Mouse (Mus musculus): ENCODE data around the gene Gm20662. TPM values are rescaled to one million over a fixed set of nuclear protein-coding genes. Genes with fewer than 3 reads are reported as not detected.

Gene Gm20662
- total RNA-seq (2021): 1 to 10 TPM; 6.1 to 9.5 TPM
- long read RNA-seq, experiment 1: 0 reads
- long read RNA-seq, experiment 2: 0 reads

DNA sequence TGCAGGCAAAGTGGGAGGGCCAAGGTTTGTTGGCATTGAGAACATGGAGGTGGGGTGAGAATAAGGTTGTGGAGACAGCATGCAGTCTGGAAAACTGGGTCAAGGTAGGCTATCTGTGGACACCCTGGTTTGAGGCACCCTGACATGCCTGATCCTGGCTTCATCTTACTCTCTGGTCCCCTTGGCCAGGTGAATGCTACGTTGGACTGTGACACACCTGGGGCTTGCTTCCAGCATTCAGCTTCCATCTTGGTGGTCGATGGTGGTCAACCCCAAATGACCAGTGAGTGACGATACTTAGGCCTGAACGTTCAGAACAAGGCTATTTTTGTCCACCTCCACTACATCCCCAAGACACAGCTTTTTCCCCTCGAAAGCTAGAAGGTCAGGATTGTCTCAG, at the start of gene Gm20662:
Gene Gm20662 (plus strand): TSS at position 301 of the 400 bp plus-strand sequence.
- DNase-seq (ENCODE audit: low spot score in 2 of 2): no peak

DNA sequence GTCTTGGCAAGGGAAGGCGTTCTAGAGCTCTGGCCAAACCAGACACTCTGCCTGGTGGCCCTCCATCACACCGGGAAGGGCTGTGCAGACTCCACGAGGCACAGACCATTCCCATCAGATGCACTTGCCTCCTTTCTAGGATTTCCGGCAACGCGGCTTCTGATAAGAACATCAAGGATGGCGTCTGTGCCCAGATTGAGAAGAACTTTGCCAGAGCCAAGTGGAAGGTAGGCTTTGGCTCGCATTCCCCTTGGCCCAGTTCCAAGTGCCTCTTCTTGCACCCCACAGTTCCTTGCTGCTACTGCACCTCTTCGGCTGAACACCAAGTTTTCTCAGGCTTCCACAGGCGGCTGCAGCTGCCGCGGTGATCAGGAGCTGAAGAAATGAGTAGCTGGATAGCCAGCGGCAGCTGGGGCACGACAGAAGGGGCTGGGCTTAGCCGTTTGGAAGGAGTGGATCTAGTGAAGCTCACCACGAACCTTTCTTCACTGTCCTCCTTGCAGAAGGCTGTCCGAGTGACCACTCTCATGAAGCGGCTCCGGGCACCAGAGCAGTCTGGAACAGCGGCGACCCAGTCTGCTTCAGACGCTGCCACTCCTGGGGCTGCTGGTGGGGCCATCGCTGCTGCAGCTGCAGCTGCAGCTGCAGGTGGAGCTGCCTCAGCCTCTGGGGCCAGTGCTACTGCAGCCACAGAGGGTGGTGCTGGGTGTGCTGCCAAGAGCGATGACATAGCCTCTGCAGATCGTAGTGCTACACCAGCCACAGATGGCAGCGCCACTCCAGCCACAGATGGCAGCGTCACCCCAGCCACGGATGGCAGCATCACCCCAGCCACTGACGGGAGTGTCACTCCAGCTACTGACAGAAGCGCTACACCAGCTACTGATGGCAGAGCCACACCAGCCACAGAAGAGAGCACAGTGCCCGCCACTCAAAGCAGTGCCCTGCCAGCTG, 48.6 kb upstream of the Gm20662 start:
- DNase-seq (ENCODE audit: low spot score in 2 of 2): no peak

DNA sequence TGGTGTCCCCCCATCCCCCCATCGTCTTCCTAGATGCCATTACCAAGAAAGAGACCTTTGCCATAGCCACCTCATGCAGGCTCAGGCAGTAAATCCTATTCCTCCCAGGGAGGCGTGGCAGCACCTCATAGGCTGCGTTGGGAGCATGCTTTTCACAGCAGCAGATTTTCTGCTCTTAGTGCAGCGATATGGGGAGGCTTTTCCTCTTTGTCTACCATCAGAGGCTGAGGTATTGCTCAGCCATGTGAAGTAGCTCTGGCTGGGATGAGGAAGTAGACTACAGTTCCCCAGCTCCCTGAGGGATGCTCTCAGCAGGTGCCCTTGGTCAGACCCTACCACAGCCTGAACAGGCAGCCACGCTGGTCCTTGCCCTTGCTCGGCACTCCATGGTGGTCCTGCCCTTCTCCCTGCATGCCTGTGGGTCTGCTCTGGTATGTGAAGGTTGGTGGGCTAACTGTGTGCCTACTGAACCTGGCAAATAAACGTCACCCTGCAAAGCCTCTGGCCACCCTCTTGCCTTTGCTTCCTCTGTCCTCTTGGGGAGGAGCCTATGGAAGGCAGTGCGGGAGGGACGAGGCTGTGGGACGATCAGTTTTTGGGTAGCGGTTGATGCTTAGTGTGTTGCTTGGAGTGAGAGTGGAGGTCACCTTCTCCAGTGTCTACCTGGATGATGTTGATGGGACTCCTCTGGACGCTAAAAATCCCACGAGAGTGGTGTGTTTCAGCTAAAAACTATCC, 46.8 kb upstream of the Gm20662 start:
- DNase-seq (ENCODE audit: low spot score in 2 of 2): no peak

DNA sequence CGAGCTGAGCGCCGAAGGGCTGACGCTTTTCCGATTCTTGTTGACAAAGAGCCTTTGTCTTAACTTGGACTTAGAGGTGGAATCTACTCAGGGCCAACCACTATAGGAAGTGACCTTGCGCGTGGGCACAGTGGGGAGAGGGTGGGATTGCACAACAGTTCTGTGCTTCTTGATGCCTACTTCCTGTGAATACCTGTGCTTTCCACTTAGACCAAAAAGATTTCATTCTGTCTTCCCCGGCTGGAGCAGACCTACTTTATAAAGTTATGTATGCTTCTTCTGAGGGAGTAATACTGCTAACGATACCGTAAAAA, 46.3 kb upstream of the Gm20662 start, which contains the start of gene Traip:
Gene Traip (plus strand): TSS at position 215 of the 314 bp plus-strand sequence.
- no peak for DNase-seq (ENCODE audit: low spot score in 2 of 2)

DNA sequence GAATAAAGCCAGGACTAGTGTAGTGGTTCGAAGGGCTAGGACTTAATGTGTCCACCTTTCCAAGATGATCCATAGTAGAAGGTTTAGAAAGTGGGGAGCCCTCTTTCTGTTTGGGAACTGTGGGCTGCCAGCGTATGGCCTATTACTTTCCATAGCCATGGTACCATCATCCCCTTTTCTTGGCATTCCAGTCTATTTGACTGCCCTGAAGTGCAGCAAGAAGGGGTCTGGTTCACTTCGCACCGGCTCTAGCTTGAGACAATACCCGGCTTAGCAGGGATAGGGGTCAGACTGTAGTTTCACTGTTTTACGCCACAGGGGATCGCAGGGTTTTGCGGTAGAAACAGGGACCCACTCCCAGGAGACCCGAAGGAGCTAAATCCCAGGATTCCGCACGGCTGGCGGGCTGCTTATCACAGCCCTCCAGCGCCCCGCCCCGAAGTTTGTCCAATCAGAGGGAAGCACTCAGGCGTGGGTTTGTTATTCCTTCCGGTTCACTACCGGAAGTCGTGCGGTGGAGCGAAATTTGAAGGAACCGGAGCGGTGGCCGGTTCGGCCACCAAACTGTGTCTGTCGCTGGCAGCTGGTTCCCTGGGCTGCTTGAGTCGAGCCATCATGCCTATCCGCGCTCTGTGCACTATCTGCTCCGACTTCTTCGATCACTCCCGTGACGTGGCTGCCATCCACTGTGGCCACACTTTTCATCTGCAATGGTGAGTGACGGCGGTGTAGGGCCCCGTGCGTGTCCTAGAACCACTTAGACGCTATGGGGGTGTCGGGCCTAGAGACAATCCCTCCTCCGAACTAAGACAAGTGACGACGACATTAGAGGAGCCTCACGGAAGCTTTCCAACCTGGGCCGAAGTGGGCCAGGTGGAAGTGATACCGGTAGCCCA, 45.4 kb upstream of the Gm20662 start:
- peak; percentile 92 for DNase-seq (ENCODE audit: low spot score in 2 of 2)

DNA sequence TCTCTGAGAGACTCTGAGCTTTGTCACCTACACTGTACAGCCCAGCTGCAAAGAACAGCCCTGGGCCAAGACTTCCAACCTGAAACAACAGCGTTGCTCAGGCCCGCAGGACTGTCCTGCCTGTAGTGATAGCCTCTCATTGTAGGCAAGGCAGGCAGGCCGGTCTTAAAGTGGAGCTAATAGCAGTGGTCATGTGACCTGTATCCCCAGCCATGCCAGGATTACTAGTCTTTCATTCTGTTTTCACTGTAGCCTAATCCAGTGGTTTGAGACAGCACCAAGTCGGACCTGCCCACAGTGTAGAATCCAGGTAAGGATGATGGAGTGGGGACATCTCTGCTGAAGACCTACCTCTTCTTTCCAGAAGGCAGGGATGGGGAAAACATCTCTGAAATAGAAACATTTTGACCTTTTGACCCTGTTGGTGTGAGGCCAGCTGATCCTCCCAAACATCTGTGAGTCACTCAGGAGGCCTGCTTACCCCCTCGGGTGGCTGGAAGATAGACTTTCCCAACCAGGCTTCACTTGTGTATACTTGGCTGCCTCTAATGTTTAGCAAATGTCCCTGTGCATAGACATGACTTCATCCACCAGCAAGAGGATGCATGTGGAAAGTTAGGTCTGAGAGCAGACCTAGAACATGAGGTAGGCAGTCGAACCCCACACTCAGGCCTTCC, 40.4 kb upstream of the Gm20662 start:
- no peak for DNase-seq (ENCODE audit: low spot score in 2 of 2)

DNA sequence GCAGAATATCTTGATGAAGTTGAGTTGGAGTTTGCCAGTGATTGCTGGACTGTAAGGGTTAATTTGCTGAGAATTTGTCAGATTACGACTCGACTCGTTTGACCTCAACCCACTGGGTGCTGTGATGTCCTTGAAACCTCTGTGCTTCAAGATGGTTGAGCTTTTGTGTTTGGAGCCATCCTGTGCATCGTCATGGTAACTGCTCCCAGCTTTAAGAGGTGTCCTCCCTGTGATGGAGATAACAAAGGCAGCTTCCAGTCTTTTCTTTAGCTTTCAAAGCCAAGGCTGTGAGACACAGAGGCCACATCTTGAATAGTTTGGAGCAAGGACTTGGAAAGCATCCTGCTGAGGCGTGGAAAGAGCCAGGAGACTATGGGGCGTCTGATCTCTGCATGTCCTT, 39.0 kb upstream of the Gm20662 start:
- DNase-seq (ENCODE audit: low spot score in 2 of 2): no peak

DNA sequence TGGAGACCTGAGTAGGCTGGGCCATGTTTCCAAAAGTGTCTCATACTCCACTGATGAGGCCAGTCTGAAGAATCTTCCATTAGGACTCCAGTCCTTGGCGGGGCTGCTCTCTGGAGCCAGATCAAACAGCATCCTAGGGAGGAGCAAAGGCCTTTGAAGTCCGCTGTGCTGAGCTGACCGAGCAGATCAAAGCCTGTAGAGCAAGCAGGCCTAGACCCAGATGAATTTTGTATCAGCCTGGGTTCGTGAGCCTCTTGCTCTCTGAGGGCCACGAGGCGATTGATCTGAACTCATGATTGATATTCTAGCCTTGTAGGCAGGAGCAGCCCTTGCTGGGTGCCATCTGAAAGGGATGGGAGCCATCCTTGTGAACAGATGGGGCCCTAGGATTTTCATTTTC, 36.3 kb upstream of the Gm20662 start:
- no peak for DNase-seq (ENCODE audit: low spot score in 2 of 2)

DNA sequence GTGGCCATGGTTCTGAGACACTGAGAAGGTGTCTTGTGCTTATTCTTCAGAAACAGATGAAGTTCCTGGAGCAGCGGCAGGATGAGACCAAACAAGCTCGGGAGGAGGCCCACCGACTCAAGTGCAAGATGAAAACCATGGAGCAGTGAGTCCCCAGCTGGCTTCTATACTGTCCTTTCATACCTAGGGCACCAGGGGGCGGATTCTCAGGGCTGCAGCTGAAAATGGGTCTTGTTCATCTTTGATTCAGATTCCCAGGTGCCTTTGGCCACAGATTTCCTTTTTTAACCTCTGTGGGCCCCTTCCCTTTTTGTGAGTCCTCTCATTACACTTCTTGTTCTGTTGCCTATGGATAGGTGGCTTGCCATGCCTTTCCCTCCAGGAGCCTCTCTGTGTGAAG, 35.2 kb upstream of the Gm20662 start:
- DNase-seq (ENCODE audit: low spot score in 2 of 2): no peak

DNA sequence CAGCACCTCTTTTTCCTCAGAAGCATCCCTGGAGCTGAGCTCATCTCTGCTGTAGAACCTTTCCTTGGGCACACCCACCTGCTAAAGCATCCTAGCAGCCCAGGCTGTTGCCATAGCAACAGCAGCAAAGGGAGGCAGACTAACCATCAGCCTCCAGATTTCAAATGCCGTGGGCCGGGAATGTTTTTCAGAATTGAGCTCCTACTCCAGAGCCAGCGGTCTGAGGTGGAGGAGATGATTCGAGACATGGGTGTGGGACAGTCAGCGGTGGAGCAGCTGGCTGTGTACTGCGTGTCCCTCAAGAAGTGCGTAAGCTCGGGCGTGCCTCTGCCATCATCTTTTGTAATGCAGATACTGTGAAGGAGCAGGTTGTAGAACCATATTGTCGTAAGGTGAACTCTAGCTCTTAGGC, 34.8 kb upstream of the Gm20662 start:
- DNase-seq (ENCODE audit: low spot score in 2 of 2): peak; percentile 80 to 88

DNA sequence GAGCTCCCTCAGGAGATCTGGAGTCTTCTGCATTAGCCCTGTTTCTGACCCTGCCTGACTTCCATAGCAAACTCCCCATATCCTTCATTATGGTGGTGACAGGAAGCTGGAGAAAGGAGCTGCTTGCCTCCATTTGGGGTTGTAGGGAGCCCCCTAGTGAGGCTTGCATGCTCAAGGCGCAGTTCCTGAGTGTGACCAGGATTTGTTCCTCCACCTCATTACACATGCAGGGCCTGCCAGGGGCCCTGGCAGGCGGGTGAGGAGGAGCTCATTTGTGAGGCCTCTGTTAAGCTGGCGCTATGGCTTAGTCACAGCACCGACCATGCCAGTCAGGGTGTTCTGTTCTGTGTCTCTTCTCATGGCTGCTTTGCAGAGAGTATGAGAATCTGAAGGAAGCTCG, 34.3 kb upstream of the Gm20662 start:
- peak; percentile 62 to 71 for DNase-seq (ENCODE audit: low spot score in 2 of 2)

DNA sequence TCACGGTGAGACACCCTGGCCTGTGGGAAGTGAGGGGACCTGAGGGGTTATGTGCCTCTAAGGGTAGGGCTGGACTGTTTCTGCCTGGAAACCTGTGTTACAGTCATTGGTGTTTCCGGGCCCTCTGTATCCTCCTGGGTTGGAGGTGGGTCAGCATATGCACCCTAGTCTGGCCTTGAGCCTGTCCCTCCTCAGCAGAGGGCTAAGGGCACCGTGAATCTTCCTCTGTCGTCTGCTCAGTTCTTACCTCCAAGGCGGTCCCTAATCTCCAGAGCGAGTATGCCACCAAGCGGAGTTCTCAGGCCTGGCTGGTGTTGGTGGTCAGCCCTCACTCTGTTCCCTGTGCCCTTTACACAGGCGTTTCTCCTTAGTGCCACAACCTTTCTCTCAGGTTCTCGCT, 33.2 kb upstream of the Gm20662 start:
- DNase-seq (ENCODE audit: low spot score in 2 of 2): no peak

DNA sequence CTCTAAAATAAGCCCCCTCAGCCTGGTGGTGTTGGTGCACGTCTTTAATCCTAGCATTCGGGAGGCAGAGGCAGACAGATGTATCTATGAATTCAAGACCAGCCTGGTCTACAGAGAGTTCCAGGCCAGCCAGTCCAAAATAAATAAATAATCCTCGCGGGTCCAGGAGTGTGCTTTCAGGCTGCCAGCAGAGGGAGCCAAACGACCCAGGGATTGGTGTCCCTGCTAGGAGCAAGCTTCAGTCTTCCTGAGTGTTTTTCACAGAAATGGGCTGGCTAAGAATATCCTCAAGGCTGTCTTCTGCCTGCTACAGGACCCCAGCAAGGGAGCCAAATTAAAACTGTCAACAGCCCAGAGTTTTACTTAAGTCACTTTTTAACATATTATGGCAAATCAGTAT, 32.4 kb upstream of the Gm20662 start:
- peak; percentile 79 to 86 for DNase-seq (ENCODE audit: low spot score in 2 of 2)

DNA sequence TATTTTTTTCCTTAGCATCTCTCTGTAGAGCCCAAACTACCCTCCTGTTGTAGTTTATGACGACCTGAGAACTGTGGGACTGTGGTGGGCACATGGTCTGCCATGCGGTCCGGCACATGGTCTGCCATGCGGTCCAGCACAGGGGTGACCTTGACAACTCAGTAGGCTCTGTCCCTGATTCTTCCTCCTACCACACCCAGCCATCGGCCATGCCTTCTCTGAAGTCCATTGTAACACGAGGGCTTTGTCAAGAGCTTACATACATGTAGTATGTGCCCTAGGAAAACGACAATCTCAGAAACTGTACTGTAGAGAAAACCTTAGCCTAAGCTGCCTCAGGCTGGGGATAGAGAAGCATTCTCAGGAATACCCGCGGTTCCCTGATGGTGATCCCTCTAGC, 31.5 kb upstream of the Gm20662 start:
- DNase-seq (ENCODE audit: low spot score in 2 of 2): no peak

DNA sequence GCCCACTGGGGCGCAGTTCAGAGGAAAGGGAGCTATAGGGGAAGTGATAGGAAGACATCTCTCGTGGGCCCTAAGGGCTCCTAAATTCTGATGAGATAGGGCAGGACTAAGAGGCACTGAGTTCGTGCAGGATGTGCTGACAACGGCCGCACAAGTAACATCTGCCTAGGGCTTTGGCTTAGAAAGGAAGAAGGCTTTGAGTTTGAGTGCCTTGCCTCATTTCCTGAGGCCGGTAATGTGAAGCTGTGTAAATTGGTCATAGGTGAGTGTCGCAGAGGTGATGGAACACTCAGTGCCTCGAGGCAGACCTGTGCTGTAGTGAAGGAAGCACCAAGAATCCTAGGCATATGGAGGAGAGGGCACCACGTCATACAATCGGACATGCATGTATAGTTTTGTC, 29.5 kb upstream of the Gm20662 start:
- DNase-seq (ENCODE audit: low spot score in 2 of 2): no peak

DNA sequence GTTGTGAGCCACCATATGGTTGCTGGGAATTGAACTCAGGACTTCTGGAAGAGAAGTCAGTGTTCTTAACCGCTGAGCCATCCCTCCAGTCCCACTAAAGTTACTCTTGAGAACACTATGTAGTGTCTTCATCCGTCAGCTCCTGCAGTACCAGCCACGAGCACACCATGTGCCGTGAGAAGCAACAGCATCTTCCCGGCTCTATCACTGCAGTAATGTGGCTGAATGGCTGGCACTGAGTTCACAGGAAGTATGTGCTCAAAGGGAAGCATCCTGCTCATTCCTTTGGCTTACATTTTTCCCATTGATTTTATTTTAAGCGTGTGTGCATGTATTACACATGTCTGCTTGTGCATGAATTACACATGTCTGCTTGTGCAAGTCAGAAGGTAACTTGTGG, 28.7 kb upstream of the Gm20662 start:
- no peak for DNase-seq (ENCODE audit: low spot score in 2 of 2)

DNA sequence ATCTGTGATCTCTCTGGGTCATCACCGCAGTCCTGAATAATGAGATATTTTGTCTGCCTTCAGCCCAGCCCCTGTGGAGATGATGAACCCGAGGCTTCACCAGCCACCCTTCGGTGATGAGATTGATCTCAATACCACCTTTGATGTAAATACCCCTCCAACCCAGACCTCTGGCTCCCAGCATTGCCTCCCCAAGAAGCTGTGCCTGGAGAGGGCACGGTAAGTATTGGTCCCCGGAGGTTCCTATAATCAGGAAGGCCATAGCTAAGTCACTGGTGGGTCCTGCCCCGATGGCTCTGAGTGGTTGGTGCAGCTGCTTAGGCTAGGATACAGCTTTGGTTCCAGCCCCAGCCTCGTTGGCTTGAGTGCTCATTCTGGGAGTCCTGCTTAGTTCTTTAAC, 27.6 kb upstream of the Gm20662 start:
- DNase-seq (ENCODE audit: low spot score in 2 of 2): no peak

DNA sequence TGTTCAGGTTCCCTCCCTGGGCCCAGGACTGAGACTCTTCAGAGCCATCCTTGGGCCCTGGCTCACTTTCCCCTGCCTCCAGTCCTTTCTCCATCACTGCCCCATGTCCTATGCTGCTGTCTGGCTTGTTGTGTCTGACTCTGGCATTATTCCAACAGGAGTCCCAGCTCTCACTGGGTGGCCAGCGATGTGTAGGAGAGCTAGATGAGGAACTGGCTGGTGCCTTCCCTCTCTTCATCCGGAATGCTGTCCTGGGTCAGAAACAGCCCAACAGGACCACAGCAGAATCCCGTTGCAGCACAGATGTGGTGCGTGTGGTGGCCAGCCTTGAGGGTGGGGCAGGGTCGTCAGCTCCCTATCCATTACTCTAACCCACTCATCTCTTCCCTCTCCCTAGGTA, 25.8 kb upstream of the Gm20662 start:
- no peak for DNase-seq (ENCODE audit: low spot score in 2 of 2)

DNA sequence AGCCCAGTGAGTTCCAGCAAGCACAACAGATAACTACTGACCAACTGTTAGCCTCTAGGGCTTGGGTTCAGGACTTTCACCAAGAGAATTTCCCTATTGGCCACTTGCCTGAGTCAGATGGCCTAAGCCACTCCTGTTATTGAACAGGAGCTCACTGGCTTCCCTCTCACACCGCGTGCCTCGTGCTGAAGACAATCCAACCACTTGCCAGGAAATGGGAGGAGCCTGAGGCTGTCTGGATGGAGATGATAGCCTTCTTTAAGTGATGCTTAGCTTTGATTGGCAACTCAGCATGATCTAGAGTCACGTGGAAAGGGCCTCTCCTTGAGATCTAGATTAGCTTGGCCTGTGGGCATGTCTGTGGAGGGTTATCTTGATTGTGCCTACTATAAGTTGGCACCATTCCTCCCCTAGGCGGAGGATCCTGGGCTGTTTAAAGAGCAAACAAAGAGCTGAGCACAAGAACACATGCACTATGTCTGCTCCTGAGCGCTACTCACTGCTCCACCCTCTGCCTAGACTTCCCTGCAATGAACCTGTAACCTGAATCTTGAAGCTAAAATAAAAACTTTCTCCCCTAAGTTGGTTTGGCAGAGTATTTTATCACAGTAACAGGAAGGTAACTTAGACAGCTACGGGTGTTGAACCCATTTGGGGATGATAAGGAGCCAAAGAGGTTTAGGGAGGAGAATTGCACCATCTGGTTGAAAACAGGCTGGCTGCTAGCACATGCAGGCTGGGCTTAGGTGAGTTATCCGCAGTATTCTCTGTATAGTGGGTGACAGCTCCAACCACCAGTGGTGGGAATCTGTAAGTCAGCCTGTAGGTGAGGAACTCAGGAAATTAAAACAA, 24.2 kb upstream of the Gm20662 start:
- DNase-seq (ENCODE audit: low spot score in 2 of 2): no peak

All from left cerebral cortex, adult 18-20 months (tissue).